Mouse (Mus musculus) megakaryocyte, adult 5-6 weeks (primary cell): ENCODE measurements around the gene Pitpnm3. TPM values are rescaled to one million over a fixed set of nuclear protein-coding genes. Genes with fewer than 3 reads are reported as not detected.

ENCODE experiments used
- ATAC-seq: 2 replicates; pipeline ENCODE4 v1.8.0; 2016; ENCODE audit warnings: mild to moderate bottlenecking, inconsistent platforms; ENCODE audit not compliant: poor library complexity, severe bottlenecking
- total RNA-seq, 2 experiments: library from RNA; stranded (forward) in 1 of 2; stranded (reverse) in 1 of 2; fragments of 153-499, 151-499 nt in 1 of 2; fragments of 221-1000, 200-1000 nt in 1 of 2; gene quantifications; 2 replicates each; pipeline versions ENCODE4 v1.2.3 to v1.2.4; 2015 to 2017

The Pitpnm3 gene
- total RNA-seq, 2 experiments from 2014 or later = 0.07 TPM; not detected in 1

DNA sequence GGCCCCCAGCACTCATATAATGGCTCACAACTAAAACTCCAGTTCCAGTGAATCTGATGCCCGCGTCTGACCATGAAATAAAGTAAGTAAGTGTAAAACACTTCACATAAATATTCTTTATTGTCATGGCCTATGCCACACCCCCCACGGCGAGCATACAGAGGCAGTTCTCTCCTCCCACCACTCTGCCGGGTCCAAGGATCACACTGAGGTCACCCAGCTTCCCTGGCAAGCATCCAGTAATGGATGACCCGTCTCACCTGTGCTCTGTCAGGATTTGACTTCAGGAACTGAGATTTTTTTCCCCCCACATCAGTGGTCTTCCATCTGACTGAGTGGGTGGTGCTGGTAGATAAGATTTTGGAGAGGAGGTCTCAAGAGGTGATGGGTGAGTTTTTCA, 4.6 kb upstream of the Pitpnm3 start:
- ATAC-seq = no peak

DNA sequence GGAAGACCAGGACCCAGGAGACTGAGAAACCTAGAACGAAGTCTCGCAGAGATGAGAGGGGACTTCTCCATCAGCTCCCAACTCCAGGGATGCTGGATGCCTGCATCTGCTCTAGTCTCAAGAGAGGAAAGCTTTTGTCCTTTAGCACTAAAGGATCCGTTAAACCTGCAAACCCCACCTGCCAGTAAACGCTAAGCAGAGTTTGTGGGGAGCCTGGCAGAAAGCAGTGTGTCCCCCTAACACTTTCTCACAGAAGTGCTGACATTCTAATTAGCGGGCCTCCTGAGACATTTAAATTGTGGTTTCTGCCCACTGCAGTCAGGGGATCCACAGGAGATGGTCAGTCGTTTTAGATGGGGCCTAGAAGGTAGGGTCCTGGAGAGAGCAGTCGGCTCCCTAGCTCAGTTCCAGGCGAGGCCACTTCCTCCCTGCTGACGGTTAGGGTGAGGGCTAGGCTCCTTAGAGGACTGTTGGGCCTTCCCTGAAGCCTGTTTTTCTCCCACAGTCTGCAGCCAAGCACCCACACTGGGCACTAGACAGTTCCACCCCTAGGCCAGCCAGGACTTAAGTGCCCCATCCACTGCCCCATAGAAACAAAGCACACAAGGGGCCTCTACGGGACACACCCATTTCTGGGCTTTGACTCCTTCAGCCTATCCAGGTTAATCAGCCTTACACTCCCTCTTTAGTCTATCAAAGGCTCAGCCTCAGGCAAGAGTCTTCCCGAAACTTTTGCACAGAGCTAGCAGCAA, 829 bp upstream of the Pitpnm3 start:
- ATAC-seq = no peak

GRCm38 (mm10) chr11:72134536-72135382, 819 bp downstream of the Pitpnm3 start:
- no peak for ATAC-seq

DNA sequence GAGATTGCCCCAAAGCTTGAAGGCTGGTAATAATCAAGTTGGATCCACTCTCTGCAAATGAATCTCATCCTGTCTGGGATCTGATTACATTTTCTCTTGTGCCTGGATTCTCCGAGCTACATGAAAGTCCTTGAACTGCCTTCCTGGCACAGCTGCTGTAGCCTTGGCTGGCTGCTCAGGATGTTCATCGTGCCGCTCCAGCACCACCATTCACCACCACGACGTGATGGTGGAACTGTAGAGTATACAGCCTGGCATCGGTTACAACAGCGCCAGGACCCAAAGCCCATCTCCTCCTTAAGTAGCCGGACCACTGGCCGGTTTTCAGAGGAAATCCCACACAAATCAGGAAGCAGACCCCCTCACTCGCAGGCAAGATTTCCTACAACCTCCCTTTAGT, 2.5 kb downstream of the Pitpnm3 start:
- ATAC-seq = no peak

GRCm38 (mm10) chr11:72132266-72132665, 3.3 kb downstream of the Pitpnm3 start:
- no peak for ATAC-seq

DNA sequence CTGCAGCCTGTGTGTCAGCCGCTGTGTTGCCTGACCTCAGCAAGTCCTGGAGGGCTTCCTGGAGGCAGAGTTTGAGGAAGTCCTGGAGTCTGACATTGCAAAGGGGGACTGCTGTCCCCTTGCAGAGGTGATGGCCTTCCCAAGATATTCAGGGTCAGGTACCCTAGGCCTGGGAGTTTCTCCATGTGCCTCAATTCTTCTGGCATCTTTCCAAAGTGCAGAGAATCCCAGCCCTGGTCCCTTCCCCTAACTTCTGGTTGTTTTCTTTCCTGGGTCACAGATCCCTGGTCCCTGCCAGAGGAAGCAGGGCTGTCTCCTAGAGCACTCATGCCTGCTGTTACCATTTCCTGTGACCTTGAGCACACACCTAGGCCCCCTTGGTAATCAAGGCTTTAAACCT, 3.9 kb downstream of the Pitpnm3 start:
- ATAC-seq = no peak

DNA sequence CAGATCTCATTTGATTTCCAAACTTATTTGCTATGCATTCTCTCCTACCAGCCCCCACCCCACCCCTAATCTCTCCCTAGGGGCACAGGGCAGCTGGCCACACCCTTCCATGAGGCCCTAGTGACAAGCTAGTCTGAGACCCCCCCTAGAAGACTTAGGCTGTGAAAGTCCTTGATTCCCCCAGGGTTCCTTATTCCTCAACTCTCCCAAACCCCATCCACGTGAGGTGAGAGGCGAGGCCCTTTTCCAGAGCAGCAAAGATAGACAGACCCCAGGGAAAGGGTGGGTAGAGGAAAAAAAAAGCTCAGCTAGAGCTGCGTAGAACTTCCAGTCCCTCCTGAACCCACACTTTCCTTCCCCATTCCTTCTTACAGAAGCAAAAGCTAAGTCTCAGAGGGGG, 4.7 kb downstream of the Pitpnm3 start:
- ATAC-seq = no peak

DNA sequence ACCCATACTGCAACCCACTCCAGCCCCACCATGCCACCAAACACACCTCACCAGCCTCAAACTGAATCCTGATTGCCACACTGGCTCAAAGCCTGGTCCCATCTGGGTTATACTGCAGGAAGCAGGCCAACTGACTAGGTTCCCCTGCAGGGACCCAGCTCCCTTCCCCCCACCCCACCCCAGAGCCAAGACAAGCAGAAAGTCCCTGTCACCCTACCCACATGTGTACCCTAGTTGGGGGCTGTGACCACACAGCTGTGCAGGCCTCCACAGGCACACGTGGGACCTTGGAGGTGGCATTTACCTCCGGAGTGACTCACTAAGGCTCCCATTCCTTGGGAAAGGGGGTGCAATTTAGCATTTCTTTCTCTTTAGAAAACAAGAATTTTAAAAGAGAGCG, 5.1 kb downstream of the Pitpnm3 start:
- ATAC-seq = no peak

GRCm38 (mm10) chr11:72130021-72130420, 5.6 kb downstream of the Pitpnm3 start:
- no peak for ATAC-seq

DNA sequence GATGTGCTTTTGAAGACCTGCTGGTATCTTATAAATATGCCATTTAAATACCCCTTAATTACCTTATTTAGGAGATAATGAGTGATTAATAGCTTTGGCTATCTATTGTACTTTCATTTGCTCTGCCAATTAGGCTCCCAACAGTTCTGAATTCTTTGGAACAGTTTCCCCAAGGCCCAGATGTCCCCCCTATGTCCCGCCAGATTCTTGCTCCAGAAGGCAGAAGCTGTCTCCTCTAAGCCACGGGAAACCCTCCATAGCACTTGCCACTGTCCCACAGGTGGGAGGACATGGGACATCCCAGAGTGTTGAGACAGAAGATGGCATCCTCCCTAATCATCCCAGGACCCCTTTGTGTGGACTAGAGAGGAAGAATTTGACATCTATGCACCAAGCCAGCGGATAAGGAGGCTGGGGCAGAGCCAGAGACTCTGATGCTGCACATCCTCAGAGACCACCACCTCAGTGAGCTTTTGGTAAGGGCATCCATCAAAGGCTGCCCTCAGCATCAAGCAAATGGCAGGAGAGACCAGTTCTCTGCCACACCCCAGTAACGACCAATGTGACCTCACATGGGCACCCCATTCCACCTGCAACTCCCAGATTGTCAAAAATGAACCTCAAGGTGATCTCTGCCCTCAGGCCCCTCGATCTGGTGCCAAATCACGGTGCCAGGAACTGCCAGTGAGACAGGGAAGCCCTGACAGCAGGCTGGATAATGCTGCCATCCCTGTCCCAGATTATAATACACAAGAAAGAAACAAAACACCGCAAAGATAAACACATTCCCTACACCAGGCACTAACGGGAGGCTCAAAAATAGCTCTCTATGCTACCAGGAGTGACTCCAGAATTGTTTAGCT, 6.3 kb downstream of the Pitpnm3 start:
- no peak for ATAC-seq

DNA sequence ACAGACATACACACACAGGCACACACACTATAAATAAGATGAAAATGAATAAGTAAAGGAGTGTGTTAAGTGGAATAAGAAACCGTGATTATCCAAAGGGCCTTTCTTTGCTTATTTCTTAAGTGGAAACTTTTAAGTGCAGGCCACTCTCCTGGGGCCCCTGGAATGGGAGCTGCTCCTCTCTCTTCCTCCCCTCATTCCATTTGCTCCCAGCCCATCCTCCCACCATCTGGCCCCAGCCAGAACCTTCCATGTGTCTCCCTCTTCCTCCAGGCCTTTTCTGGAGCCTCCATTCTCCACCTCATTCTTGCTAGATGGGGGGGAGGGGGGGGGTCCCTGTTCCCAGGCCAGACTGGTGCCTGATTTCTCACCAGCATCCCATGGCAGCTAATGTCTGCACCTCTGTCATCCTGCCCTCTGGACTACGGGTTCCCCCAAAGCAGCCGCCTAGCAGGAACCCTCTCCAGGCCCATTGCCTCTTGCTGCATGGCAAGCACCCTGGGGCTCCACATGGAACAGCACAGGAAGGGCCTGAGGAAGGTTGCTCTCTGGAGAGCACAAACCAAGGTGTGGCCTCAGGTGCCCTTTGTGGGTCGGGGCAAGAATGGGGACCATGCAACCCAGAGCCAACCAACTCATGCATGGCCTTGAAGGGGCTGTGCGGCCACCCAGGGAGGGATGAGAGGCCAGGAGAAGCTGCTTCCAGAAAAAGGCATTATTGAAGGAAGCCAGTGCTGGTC, 8.0 kb downstream of the Pitpnm3 start:
- no peak for ATAC-seq

- ATAC-seq = no peak
Observed at GRCm38 (mm10) chr11:72125781-72126180, 9.8 kb downstream of the Pitpnm3 start.

- ATAC-seq = no peak
Observed at GRCm38 (mm10) chr11:72123531-72123930, 12.0 kb downstream of the Pitpnm3 start.

DNA sequence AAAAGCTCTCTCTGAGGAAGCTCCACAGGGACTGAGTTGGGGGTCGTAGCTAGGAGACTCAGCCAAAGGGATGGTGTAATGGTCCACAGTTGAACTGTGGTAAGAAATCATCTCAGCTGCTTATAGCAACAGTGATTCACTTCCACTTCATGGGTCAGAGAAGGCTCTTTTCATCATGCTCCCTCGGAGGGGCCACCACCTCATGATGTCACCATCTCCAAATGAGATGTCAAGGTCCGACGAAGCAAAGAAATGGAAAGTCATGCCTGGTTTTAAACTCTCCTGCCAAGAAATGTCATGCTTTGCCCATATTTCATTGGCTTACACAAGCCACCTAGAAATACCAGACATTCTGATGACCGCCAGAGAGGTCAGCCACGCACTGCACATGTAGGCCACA, 15.2 kb downstream of the Pitpnm3 start:
- ATAC-seq = no peak

DNA sequence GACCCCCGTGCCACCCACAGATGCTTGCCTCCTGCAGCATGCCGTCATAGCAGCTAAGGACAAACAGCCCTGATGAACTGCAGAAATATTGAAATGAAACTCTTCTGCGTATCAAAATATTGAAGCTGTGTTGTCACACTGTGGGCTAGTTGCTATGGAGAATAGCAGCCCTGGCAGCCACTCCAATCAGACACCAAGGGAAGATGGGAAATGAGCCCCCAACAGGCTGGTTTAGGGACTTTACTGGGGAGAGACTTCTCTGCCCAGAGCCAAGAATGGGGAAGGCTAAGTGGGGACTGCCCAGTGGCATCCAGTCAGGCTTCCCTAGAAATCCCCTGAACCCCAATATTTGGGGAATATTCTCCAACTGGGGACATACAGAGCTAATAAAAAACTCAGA, 16.9 kb downstream of the Pitpnm3 start:
- no peak for ATAC-seq

GRCm38 (mm10) chr11:72113296-72113695, 22.3 kb downstream of the Pitpnm3 start:
- no peak for ATAC-seq

- ATAC-seq = no peak
Observed at GRCm38 (mm10) chr11:72110726-72111125, 24.9 kb downstream of the Pitpnm3 start.

GRCm38 (mm10) chr11:72104223-72104622, 31.4 kb downstream of the Pitpnm3 start:
- no peak for ATAC-seq

DNA sequence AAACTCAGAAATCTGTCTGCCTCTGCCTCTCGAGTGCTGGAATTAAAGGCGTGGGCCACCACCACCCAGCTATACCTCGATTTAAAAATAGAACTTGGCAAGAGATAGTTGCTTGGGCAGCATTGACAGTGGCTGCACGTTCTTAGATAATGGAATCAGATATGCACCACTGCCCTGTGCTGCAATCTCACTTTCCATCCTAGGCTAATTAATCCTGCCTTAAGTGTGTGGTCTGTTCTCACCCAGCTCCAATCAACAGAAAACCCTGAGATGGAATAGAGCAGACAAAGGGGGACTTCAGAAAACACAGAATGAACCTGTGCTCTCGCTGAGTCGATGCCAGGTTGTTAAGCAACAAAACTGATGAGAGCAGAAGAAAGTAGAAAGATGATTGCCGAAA, 32.0 kb downstream of the Pitpnm3 start:
- no peak for ATAC-seq

GRCm38 (mm10) chr11:72100996-72101395, 34.6 kb downstream of the Pitpnm3 start:
- ATAC-seq = no peak

- ATAC-seq = no peak
Observed at GRCm38 (mm10) chr11:72099181-72099580, 36.4 kb downstream of the Pitpnm3 start.
